Mouse (Mus musculus) megakaryocyte, embryonic 14.5 days (primary cell): Measurements from ENCODE around the gene Ttc36. TPM values are rescaled to one million over a fixed set of nuclear protein-coding genes. Genes with fewer than 3 reads are reported as not detected.

ENCODE experiments used
- H3K27me3 ChIP-seq: replicated peaks from 2 replicates; pipeline ENCODE3; 2012; ENCODE audit warnings: inconsistent platforms
- H3K36me3 ChIP-seq: replicated peaks from 2 replicates; pipeline ENCODE3; 2012; ENCODE audit warnings: low read length, inconsistent platforms, mixed read lengths
- H3K4me1 ChIP-seq: 2 replicates; pipeline ENCODE4 v1.6.1; 2012; ENCODE audit warnings: inconsistent platforms
- H3K4me3 ChIP-seq: replicated peaks from 2 replicates; pipeline ENCODE3; 2012; ENCODE audit warnings: moderate library complexity, mild to moderate bottlenecking, inconsistent platforms
- H3K9me3 ChIP-seq: 2 replicates; pipeline ENCODE4 v1.6.1; 2012; ENCODE audit warnings: inconsistent platforms
- FLI1 ChIP-seq: IDR thresholded peaks from 2 replicates; pipeline ENCODE4 v1.6.1; 2012; ENCODE audit warnings: low read length, inconsistent platforms, mixed read lengths
- GATA1 ChIP-seq: IDR thresholded peaks from 3 replicates; pipeline ENCODE4 v1.6.1; 2012; ENCODE audit warnings: mixed read lengths, low read length, inconsistent platforms, borderline replicate concordance
- polyA plus RNA-seq: library from polyadenylated mRNA; stranded (reverse); fragments of >175 nt; gene quantifications from 2 replicates; pipeline ENCODE4 v1.2.3, GENCODE M21; 2012; ENCODE audit warnings: low replicate concordance; ENCODE audit not compliant: insufficient read depth

The Ttc36 gene
- polyA plus RNA-seq: 0.56 TPM in 1 of 2 replicates, not detected in the other

DNA sequence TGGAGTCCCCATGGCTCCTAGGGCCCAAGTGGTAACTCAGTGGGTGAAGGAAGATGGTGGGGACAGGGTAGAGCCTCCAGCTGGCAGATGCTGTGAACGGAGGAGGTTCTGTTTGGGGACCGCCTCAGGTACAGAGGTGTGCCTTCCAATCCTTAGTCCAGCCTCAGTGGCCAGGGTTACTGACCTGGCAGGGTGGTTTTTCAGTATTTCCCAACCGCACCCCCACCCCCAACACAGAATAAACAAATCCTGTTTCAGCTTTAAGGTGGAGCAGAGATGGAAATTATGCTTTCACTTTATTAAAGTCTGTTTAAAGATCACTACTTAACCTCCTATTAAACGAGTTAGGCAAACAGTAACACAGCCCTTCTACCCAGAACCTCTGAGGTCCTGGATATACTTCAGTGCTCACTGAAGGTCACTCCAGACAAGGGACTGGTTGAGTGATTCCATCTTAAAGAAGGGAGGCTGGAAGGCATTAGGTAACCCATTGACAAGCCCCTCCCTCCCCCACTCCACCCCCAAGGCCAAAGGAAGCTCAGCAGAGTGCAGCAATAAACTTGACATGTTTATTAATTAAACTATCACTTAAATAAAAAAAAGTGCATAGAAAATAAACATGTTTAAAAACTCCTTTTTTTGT lies at the start of gene Ttc36:
Gene Ttc36, minus strand, starts transcription at position 265 of the 643 bp plus-strand sequence.
- peaks cover 38% of the 10 kb centered on the region for H3K27me3 ChIP-seq
- H3K36me3 ChIP-seq: peaks cover 38% of the 10 kb centered on the region
- no peaks in the 10 kb centered on the region for H3K9me3 ChIP-seq
- H3K4me1 ChIP-seq: peaks cover 23% of the 10 kb centered on the region
- H3K4me3 ChIP-seq: no peak within 1 kb of the TSS
- TF ChIP-seq FLI1 (no peak), GATA1 (no peak)

DNA sequence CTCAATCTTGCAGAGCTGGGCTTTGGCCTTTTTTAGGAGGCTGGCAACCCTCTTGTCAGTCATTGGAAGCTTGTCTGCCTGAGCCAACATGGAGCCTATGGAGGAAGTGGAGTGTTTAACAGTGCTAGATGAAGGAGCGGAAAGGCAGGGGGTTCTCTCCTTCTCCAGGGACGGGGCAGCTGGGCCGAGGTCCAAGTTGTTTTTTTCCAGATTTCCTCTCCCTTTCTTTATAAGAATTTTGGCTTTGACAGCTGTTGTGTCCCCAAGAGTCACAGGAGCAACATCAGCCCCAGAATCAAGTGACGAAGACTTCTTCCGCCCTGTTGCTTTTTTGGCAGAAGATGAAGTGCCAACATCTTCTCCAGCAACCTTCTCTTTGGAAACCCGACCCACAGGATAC lies 44.6 kb upstream of the Ttc36 start:
- H3K9me3 ChIP-seq: no peaks in the 10 kb centered on the region
- TF ChIP-seq FLI1 (no peak), GATA1 (no peak)
- H3K4me3 ChIP-seq: no peak overlapping the region
- no peaks in the 10 kb centered on the region for H3K27me3 ChIP-seq
- H3K36me3 ChIP-seq: peaks cover 98% of the 10 kb centered on the region
- H3K4me1 ChIP-seq: peaks cover 10% of the 10 kb centered on the region

DNA sequence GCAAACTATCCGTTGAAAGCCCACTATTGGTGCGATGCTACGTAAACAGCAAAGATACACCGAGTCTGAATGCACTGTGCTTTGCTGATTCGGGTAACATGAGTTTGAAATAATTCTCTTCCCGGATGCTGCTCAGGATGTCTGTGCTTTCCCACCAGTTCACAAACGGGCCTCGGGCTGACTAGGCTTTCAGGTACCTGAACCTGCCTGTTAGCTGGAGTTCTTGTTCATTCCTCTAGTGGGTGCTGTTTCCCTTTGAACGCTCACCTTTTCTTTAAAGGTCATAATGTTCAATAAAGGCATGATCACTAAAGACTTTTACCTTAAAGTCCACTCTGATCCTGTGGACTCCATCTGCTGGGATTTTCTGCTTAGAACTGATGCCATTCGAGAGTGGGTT lies 38.4 kb upstream of the Ttc36 start:
- H3K36me3 ChIP-seq: peaks cover 98% of the 10 kb centered on the region
- no peaks in the 10 kb centered on the region for H3K27me3 ChIP-seq
- peaks cover 26% of the 10 kb centered on the region for H3K4me1 ChIP-seq

DNA sequence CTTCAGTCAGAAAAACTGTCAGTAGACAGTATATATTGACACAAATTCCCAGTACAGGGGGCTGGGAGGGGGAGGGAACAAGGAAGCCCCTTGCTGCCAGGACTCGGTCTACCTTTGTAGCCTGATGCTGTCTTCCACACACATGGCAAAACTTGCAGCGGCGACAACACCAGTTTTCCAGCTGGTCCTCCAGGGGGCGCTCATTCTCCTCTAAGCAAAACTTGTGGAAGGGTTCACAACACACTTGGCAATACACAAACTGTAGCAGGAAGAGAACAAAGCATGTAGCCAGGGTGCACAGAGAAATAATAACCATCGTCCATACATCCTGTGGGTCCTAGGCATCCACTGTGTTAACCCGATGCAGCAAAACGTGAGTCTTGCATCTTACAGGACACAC lies 33.6 kb upstream of the Ttc36 start:
- Histone ChIP-seq H3K27me3 (no peaks in the 10 kb centered on the region), H3K36me3 (peaks cover 98% of the 10 kb centered on the region), H3K4me1 (peaks cover 22% of the 10 kb centered on the region), H3K4me3 (no peak overlapping the region), H3K9me3 (no peaks in the 10 kb centered on the region)
- TF ChIP-seq GATA1 (no peak), FLI1 (no peak)

More for the DNA sequence above, 38.4 kb upstream of the Ttc36 start:
- TF ChIP-seq GATA1: no peak
- no peak for TF ChIP-seq FLI1
- Histone ChIP-seq H3K9me3 (no peaks in the 10 kb centered on the region), H3K4me3 (no peak overlapping the region)

DNA sequence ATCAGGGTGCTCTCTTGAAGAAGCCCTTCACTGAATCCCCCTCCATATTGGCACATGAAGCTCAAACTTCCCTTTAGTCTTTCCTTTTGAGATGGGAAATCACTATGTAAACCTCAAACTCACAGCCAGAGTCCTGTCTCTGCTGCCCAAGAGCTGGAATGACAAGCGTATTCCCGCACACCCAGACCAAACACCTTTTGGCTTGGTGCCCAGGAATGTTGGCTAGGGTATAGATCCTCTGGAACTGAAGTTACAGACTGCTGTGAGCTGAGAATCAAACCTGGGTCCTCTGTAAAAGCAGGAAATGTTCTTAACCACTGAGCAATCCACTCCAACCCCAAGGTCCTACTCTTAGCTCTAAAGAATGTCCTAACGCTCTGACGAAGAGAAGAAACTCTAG lies 29.5 kb upstream of the Ttc36 start:
- no peaks in the 10 kb centered on the region for H3K9me3 ChIP-seq
- no peaks in the 10 kb centered on the region for H3K27me3 ChIP-seq
- peaks cover 13% of the 10 kb centered on the region; the same call in 1 of the 2 replicates for H3K4me1 ChIP-seq
- TF ChIP-seq FLI1: no peak
- no peak for TF ChIP-seq GATA1
- no peak overlapping the region for H3K4me3 ChIP-seq
- peaks cover 100% of the 10 kb centered on the region for H3K36me3 ChIP-seq

DNA sequence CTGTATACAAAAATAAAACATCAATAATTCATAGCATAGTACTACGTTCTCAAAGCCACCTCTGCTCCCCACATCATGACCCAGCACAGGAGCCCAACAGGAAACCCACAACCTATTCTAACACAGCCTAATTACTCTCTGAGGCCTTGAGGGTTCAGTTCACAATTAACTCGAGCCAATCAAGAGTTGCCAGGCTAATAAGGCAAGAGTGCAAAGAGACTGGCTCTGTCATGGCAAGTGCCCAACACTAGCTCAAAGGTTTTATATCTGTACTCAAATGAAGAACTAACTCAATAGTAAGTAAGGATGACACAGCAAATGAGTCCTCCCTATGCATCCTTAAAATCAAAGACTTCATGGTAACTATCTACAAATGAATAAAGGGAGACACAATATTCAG lies 27.6 kb upstream of the Ttc36 start:
- peaks cover 9% of the 10 kb centered on the region; the same call in 1 of the 2 replicates for H3K4me1 ChIP-seq
- H3K36me3 ChIP-seq: peaks cover 100% of the 10 kb centered on the region
- TF ChIP-seq FLI1: no peak
- TF ChIP-seq GATA1: no peak

DNA sequence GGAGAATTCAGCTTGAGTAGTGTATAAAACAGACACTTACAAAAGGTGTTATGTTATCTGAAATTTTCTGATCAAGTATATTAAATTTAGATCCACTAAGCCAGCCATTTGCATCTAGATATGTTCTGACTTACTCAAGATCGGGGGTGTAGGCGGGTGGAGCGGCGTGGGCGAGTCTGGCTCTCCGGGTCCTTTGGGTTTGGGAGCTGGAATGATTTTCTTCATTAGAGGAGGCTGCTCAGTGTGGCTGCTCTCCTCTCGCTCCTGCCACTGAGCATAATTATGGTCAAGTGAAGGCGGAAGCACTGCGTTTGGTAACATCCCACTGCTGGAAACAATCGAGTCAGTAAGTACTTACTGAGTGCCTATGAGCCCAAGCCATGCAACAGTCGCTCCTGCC lies 26.1 kb upstream of the Ttc36 start:
- H3K9me3 ChIP-seq: no peaks in the 10 kb centered on the region
- H3K4me3 ChIP-seq: no peak overlapping the region
- H3K36me3 ChIP-seq: peaks cover 100% of the 10 kb centered on the region
- H3K4me1 ChIP-seq: peaks cover 9% of the 10 kb centered on the region; the same call in 1 of the 2 replicates
- no peak for TF ChIP-seq GATA1
- TF ChIP-seq FLI1: no peak
- no peaks in the 10 kb centered on the region for H3K27me3 ChIP-seq

More for the DNA sequence above, 27.6 kb upstream of the Ttc36 start:
- H3K27me3 ChIP-seq: no peaks in the 10 kb centered on the region
- H3K4me3 ChIP-seq: no peak overlapping the region
- H3K9me3 ChIP-seq: no peaks in the 10 kb centered on the region

DNA sequence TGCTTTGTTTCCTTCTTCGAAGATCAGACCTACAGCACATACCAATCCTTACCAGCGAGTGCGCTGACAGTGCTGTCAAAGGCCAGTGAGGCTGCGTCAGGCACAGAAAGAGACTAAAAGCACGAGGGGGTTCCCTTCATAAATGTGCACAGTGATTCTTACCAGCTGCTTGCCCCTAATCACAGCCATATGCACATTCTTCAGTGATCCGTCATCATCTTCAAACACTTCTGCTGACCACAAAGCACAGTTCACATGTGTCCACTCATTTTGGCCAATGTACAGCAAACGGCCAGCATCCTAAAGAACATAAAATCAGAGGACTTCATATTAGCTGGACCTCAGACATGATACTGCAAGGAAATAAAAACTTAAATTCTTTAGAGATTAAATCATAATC lies 23.8 kb upstream of the Ttc36 start:
- TF ChIP-seq FLI1 (no peak), GATA1 (no peak)
- H3K4me3 ChIP-seq: no peak overlapping the region
- peaks cover 100% of the 10 kb centered on the region for H3K36me3 ChIP-seq
- no peaks in the 10 kb centered on the region for H3K9me3 ChIP-seq
- H3K27me3 ChIP-seq: no peaks in the 10 kb centered on the region
- H3K4me1 ChIP-seq: peaks cover 9% of the 10 kb centered on the region; the same call in 1 of the 2 replicates

DNA sequence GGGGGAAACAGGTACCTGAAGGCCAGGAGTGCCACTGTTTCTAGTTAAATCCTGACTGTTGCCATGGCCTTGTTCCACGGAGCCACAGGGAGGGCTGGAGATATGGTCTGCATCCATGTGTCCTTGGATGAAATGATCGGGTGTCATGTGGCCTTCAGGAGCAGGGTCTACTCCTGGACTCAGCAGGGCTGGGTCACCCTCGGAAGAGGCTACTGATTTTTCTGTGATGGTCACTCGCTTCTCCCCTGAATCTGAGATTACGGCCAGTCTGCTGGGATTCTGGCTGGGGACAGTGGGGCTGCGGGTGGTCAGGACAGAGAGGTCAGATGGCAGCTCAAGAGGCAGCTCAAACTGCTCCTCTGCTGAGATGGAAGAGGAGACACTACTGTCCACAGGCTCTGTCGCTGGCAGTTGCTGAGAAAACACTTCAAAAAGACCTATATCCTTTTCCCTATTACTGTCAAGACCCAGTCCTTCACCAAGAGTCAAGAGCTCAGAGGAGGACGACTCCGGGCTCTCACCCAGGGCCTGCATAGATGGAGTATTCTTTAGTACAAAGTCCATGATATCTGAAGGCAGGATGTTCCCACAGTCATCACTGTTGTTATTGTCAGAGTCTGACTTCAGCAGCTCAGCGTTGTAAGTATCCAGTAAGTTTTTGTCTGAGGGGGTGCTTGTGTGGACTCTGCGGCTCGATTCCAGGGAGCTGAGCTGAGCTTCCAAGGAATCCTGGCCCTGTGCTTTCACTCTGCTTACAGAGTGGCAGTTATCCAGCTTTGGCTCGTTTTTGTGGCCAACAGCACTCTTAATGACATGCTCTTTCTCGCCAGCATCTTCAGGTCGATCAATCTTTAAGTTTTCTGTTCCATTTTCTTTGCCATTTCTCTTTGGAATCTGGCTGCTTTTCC lies 17.3 kb upstream of the Ttc36 start:
- Histone ChIP-seq H3K9me3 (no peaks in the 10 kb centered on the region), H3K4me1 (peaks cover 8% of the 10 kb centered on the region), H3K4me3 (no peak overlapping the region), H3K27me3 (no peaks in the 10 kb centered on the region), H3K36me3 (peaks cover 100% of the 10 kb centered on the region)
- TF ChIP-seq FLI1 (no peak), GATA1 (no peak)

DNA sequence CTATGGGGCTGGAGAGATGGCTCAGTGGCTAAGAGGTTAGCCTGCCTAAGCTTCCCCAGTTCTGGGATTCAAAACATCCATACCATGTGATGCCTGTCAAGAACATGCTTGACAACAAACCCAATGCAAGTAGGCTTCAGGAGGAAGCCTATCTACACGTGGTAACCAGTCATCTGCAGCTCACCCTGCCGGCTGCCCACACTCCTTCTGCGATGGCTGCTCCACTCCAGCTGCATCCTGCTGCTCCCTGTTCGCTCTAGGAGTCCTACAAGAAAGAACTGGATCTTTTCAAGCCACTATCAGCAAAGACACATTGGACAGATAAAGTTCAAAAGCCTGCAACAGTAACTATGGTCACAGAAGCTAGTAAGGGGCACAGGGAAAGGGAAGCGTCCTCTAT lies 14.7 kb upstream of the Ttc36 start:
- H3K27me3 ChIP-seq: no peaks in the 10 kb centered on the region
- no peak overlapping the region for H3K4me3 ChIP-seq
- peaks cover 100% of the 10 kb centered on the region for H3K36me3 ChIP-seq
- TF ChIP-seq GATA1 (no peak), FLI1 (no peak)
- no peaks in the 10 kb centered on the region for H3K9me3 ChIP-seq
- H3K4me1 ChIP-seq: peaks cover 8% of the 10 kb centered on the region
